Mouse (Mus musculus): ENCODE results near the gene Osbpl3. TPM values are rescaled to one million over a fixed set of nuclear protein-coding genes. Genes with fewer than 3 reads are reported as not detected.

Gene Osbpl3
- polyA plus RNA-seq, 1 experiment from 2014 or later = 9.3 TPM

DNA sequence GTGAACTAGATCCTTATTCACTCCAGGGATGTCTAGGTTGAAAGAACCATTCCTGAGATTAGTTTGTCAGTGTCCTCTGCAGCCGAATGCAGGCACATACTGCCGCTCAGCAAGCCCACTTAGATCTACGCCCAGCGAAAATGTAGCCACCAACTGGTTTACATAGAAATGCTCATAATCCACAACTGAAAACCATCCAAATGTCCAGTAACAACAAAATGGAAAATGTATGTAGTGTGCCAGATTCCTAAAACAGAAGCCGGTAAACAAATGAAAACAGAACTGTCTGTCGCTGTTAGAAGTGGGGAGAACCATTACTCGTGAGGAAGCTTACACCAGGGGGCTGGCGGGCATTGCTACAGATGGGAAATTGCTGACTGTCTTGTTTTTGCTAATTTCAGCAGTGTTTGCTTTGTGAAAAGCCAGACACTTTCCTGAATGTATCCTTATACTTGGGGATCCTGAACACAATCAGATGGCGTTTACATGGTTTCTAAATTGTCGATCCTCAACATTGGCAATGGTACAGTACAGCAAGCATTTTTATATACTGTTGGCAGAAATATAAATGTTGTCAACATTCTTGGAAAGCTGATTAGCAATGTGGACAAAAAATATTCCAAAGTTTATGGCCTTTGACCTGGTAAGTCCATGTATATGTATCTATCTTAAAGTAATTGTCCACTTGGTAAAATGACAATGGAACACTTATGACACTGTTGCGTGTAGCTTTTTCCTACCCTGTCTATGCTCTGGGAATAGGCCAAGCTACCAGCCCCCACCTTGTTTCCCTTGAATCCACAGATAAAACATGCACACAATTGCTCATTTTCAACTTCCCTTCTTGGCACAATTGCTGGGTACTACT is 30.3 kb upstream of the Osbpl3 start:
- Histone ChIP-seq H3K4me3 (ENCODE audit: low read depth, low read length) (no peak overlapping the region), H3K9ac (ENCODE audit: low read depth, low read length) (no peak overlapping the region), H3K4me1 (ENCODE audit: control insufficient read depth, insufficient read depth, low read length) (no peaks in the 10 kb centered on the region), H3K4me2 (no peak overlapping the region), H3K36me3 (ENCODE audit: control insufficient read depth, insufficient read depth, low read length) (no peaks in the 10 kb centered on the region), H3K27me3 (ENCODE audit: control insufficient read depth, insufficient read depth, low read length) (no peaks in the 10 kb centered on the region), H3K9me3 (replicated peaks; ENCODE audit: control insufficient read depth, low read length) (no peaks in the 10 kb centered on the region), H3K27ac (ENCODE audit: low read depth, low read length) (no peak overlapping the region)
- WGBS (ENCODE audit: insufficient replicate concordance) = 86% methylated on average over 11 of the region's 11 CpGs
- ATAC-seq (replicated peaks; ENCODE audit: insufficient number of reproducible peaks, low FRiP score, low TSS enrichment) = no peak

DNA sequence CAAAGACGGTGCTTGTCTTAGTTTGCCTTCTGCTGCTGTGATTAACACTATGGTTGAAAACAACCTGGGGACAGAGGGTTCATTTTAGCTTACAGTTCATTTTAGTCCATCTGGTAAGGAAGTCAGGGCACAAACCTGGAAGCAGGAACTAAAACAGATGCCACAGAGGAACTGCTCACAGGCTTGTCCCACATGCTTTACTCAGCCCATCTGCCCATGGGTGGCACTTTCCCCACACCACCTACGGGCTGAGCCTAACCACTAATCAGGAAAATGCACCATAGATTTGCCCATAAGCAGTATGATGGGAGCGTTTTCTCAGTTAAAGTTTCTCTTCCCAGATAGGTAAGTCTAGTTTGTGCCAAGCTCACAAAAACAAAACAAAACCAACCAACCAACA is 27.4 kb upstream of the Osbpl3 start:
- no peaks in the 10 kb centered on the region for H3K27me3 ChIP-seq (ENCODE audit: control insufficient read depth, insufficient read depth, low read length)
- no peak overlapping the region for H3K4me3 ChIP-seq (ENCODE audit: low read depth, low read length)
- 82% methylated on average over 3 of the region's 3 CpGs for WGBS (ENCODE audit: insufficient replicate concordance)
- no peak overlapping the region for H3K27ac ChIP-seq (ENCODE audit: low read depth, low read length)
- no peaks in the 10 kb centered on the region for H3K36me3 ChIP-seq (ENCODE audit: control insufficient read depth, insufficient read depth, low read length)
- no peak for ATAC-seq (replicated peaks; ENCODE audit: insufficient number of reproducible peaks, low FRiP score, low TSS enrichment)
- no peak overlapping the region for H3K9ac ChIP-seq (ENCODE audit: low read depth, low read length)
- no peaks in the 10 kb centered on the region for H3K4me1 ChIP-seq (ENCODE audit: control insufficient read depth, insufficient read depth, low read length)
- no peaks in the 10 kb centered on the region for H3K9me3 ChIP-seq (replicated peaks; ENCODE audit: control insufficient read depth, low read length)
- no peak overlapping the region for H3K4me2 ChIP-seq

DNA sequence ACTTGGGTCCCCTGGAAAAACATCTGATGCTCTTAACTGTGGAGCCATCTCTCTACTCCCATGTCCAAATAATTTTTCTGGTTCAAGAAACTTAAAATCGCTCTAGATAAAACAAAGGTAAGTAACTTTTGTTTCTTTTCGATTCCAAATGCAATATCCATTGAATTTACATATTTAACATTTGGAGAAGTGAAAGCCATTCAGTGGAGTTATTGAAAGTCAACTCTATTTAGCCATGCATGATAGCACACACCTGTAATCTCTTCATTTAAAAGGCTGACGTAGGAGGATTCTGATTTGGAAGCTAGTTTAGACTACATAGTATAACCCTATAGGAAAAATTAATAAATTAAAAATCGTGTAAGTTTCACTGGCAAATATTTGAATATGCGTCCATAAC is 25.5 kb upstream of the Osbpl3 start:
- H3K36me3 ChIP-seq (ENCODE audit: control insufficient read depth, insufficient read depth, low read length) = no peaks in the 10 kb centered on the region
- H3K9ac ChIP-seq (ENCODE audit: low read depth, low read length) = no peak overlapping the region
- H3K27ac ChIP-seq (ENCODE audit: low read depth, low read length) = no peak overlapping the region
- H3K27me3 ChIP-seq (ENCODE audit: control insufficient read depth, insufficient read depth, low read length) = no peaks in the 10 kb centered on the region
- no peaks in the 10 kb centered on the region for H3K4me1 ChIP-seq (ENCODE audit: control insufficient read depth, insufficient read depth, low read length)
- H3K4me2 ChIP-seq = no peak overlapping the region
- no peaks in the 10 kb centered on the region for H3K9me3 ChIP-seq (replicated peaks; ENCODE audit: control insufficient read depth, low read length)
- whole genome bisulfite sequencing (ENCODE audit: insufficient replicate concordance) = 68% methylated on average over 5 of the region's 5 CpGs
- no peak for ATAC-seq (replicated peaks; ENCODE audit: insufficient number of reproducible peaks, low FRiP score, low TSS enrichment)
- H3K4me3 ChIP-seq (ENCODE audit: low read depth, low read length) = no peak overlapping the region

DNA sequence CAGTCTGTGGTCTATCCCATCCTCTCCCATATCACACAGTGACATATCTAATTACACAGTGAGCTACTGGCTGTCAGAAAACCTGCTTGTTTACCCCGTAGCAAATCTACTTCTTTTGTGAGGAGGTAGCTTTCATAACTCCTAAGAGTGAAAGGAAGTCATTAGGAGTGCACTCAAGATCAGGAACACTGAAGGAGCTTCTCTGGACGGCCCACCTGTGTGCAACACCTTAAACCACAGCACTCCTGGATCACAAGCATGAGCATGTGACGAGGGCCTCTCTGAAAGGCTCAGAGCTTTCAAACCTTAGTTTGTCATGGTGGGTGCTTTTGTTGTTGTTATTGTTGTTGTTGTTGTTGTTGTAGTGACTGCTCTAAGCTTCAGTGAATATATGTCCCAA is 10.4 kb upstream of the Osbpl3 start:
- no peak for ATAC-seq (replicated peaks; ENCODE audit: insufficient number of reproducible peaks, low FRiP score, low TSS enrichment)
- WGBS (ENCODE audit: insufficient replicate concordance) = 67% methylated on average over 3 of the region's 3 CpGs
- Histone ChIP-seq H3K27me3 (ENCODE audit: control insufficient read depth, insufficient read depth, low read length) (no peaks in the 10 kb centered on the region), H3K4me2 (no peak overlapping the region), H3K9ac (ENCODE audit: low read depth, low read length) (no peak overlapping the region), H3K36me3 (ENCODE audit: control insufficient read depth, insufficient read depth, low read length) (no peaks in the 10 kb centered on the region), H3K9me3 (replicated peaks; ENCODE audit: control insufficient read depth, low read length) (no peaks in the 10 kb centered on the region), H3K4me3 (ENCODE audit: low read depth, low read length) (no peak overlapping the region), H3K27ac (ENCODE audit: low read depth, low read length) (no peak overlapping the region), H3K4me1 (ENCODE audit: control insufficient read depth, insufficient read depth, low read length) (no peaks in the 10 kb centered on the region)

DNA sequence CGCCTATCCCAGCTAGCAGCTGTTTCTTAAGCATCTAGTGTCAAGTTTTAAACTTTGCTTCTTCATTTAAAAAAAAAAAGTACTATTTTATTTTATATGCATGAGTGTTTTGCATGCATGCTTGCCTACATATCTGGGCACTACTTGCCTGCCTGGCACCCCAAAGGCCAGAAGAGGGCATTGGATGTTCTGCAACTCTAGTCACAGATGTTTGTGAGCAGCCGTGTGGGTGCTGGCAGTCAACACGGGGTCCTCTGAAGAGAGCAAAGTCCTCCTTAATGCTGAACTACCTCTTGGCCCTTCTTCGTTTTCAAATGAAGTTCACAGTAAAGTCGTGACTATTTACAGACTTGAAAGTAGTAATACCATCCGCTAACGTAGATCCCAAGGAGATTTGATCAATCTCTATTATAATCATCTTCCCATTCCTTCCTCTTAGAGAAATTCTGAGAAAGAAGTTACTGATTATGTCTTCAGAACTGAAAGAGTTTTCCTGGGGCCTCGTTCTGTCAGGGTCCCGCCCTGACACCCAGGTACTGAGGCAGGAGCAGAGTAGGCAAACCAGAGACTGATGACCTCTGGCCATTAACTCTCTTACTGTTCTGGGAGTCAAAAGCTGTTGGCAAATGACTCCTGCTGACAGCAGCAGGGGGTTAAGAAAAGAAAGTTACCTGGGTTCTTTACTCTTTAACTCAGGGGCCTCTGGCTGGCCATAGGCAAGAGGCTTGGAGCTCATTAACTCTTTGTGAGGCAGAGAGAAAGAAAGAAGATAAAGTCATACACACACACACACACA is 8.9 kb upstream of the Osbpl3 start:
- no peak overlapping the region for H3K9ac ChIP-seq (ENCODE audit: low read depth, low read length)
- ATAC-seq (replicated peaks; ENCODE audit: insufficient number of reproducible peaks, low FRiP score, low TSS enrichment) = no peak
- H3K27me3 ChIP-seq (ENCODE audit: control insufficient read depth, insufficient read depth, low read length) = no peaks in the 10 kb centered on the region
- H3K4me1 ChIP-seq (ENCODE audit: control insufficient read depth, insufficient read depth, low read length) = no peaks in the 10 kb centered on the region
- no peak overlapping the region for H3K4me2 ChIP-seq
- 72% methylated on average over 9 of the region's 9 CpGs for WGBS (ENCODE audit: insufficient replicate concordance)
- H3K9me3 ChIP-seq (replicated peaks; ENCODE audit: control insufficient read depth, low read length) = no peaks in the 10 kb centered on the region
- H3K36me3 ChIP-seq (ENCODE audit: control insufficient read depth, insufficient read depth, low read length) = no peaks in the 10 kb centered on the region
- no peak overlapping the region for H3K4me3 ChIP-seq (ENCODE audit: low read depth, low read length)
- H3K27ac ChIP-seq (ENCODE audit: low read depth, low read length) = no peak overlapping the region

DNA sequence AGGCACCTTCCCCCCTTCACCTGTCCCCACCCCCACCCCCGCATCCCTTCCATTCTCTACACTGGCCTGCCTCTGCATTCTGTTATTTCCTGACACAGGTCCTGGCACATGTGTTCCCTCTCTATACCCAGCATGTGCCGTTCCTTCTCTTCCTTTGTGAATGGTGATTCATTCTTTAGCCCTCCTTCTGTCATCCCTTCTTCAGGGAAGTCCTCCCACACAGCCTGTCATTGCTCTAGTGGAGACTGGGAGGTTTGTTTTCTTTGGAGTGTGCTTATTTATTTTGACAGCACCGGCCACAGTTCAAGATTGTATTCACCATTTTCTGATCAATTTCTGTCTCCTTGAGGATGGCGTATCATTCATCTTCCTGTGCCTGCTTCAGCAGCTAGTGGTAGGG is 6.0 kb upstream of the Osbpl3 start:
- H3K9me3 ChIP-seq (replicated peaks; ENCODE audit: control insufficient read depth, low read length) = no peaks in the 10 kb centered on the region
- no peaks in the 10 kb centered on the region for H3K36me3 ChIP-seq (ENCODE audit: control insufficient read depth, insufficient read depth, low read length)
- H3K27me3 ChIP-seq (ENCODE audit: control insufficient read depth, insufficient read depth, low read length) = no peaks in the 10 kb centered on the region
- no peaks in the 10 kb centered on the region for H3K4me1 ChIP-seq (ENCODE audit: control insufficient read depth, insufficient read depth, low read length)
- no peak overlapping the region for H3K9ac ChIP-seq (ENCODE audit: low read depth, low read length)
- 60% methylated on average over 4 of the region's 4 CpGs for WGBS (ENCODE audit: insufficient replicate concordance)
- no peak overlapping the region for H3K4me2 ChIP-seq
- no peak overlapping the region for H3K4me3 ChIP-seq (ENCODE audit: low read depth, low read length)
- no peak overlapping the region for H3K27ac ChIP-seq (ENCODE audit: low read depth, low read length)
- no peak for ATAC-seq (replicated peaks; ENCODE audit: insufficient number of reproducible peaks, low FRiP score, low TSS enrichment)

DNA sequence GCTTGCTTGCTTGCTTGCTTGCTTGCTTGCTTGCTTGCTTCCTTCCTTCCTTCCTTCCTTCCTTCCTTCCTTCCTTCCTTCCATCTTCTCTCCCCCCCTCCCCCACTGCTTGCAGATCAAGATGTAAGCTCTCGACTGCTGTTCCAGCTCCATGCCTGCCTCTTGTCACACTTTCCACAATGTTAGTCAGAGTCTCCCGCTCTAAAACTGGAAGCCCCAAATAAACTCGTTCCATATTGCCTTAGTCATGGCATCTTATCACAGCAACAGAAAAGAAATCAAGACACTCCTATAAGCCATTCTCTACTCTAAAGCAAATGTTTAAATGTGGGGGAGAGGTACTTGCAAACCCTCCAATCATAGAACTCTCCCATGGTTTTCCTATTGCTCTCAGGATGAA is 5.6 kb upstream of the Osbpl3 start:
- Histone ChIP-seq H3K4me1 (ENCODE audit: control insufficient read depth, insufficient read depth, low read length) (no peaks in the 10 kb centered on the region), H3K9ac (ENCODE audit: low read depth, low read length) (no peak overlapping the region), H3K4me3 (ENCODE audit: low read depth, low read length) (no peak overlapping the region), H3K9me3 (replicated peaks; ENCODE audit: control insufficient read depth, low read length) (no peaks in the 10 kb centered on the region), H3K36me3 (ENCODE audit: control insufficient read depth, insufficient read depth, low read length) (no peaks in the 10 kb centered on the region), H3K27ac (ENCODE audit: low read depth, low read length) (no peak overlapping the region), H3K4me2 (no peak overlapping the region), H3K27me3 (ENCODE audit: control insufficient read depth, insufficient read depth, low read length) (no peaks in the 10 kb centered on the region)
- 57% methylated on average over 3 of the region's 3 CpGs for WGBS (ENCODE audit: insufficient replicate concordance)
- ATAC-seq (replicated peaks; ENCODE audit: insufficient number of reproducible peaks, low FRiP score, low TSS enrichment) = no peak

DNA sequence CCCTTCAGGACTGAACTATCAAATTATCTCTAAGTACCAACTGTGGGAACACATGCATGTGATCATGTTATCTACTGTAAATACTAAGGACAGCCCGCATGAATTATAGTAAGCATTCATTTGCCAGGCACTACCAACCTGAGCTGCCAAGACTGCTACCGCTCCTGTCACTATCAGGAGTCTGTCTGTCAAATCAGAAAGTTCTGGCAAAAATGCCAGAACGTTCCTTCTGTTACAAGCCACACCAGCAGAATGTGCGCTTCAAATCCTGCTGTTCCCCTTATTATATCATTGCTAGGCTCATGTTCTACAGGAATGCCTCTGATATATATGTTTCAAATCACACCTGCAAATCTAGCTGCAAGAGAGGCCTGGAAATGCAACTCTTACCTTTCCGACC is 4.6 kb upstream of the Osbpl3 start:
- Histone ChIP-seq H3K4me3 (ENCODE audit: low read depth, low read length) (no peak overlapping the region), H3K36me3 (ENCODE audit: control insufficient read depth, insufficient read depth, low read length) (no peaks in the 10 kb centered on the region), H3K4me1 (ENCODE audit: control insufficient read depth, insufficient read depth, low read length) (no peaks in the 10 kb centered on the region), H3K4me2 (no peak overlapping the region), H3K9me3 (replicated peaks; ENCODE audit: control insufficient read depth, low read length) (no peaks in the 10 kb centered on the region), H3K27ac (ENCODE audit: low read depth, low read length) (no peak overlapping the region), H3K27me3 (ENCODE audit: control insufficient read depth, insufficient read depth, low read length) (no peaks in the 10 kb centered on the region), H3K9ac (ENCODE audit: low read depth, low read length) (no peak overlapping the region)
- no peak for ATAC-seq (replicated peaks; ENCODE audit: insufficient number of reproducible peaks, low FRiP score, low TSS enrichment)
- WGBS (ENCODE audit: insufficient replicate concordance) = 74% methylated on average over 5 of the region's 5 CpGs
